Mouse (Mus musculus) spleen, adult 2 months (tissue): ENCODE data around the gene 5330417C22Rik. TPM values are rescaled to one million over a fixed set of nuclear protein-coding genes. Genes with fewer than 3 reads are reported as not detected.

Experiments
- DNase-seq, 2 experiments: peaks; one replicate each; pipeline versions ENCODE4 v3.0.0 to v3.0.0-alpha.2; 2012 to 2021; ENCODE audit warnings: low spot score in 2 of 2, low read depth in 1 of 2
- H3K27ac ChIP-seq: fragments of 200-500 bp; 2 replicates; pipeline ENCODE4 v1.5.1; 2012; ENCODE audit warnings: low read length, inconsistent platforms; ENCODE audit not compliant: insufficient read depth
- H3K27me3 ChIP-seq: fragments of 200-500 bp; 2 replicates; pipeline ENCODE4 v1.6.1; 2012; ENCODE audit warnings: mild to moderate bottlenecking, moderate library complexity, low read length, inconsistent platforms; ENCODE audit not compliant: control insufficient read depth, insufficient read depth
- H3K36me3 ChIP-seq: fragments of 200-500 bp; 2 replicates; pipeline ENCODE4 v1.6.1; 2012; ENCODE audit warnings: mild to moderate bottlenecking, low read length, inconsistent platforms; ENCODE audit not compliant: control insufficient read depth, insufficient read depth
- H3K4me1 ChIP-seq: fragments of 200-500 bp; 2 replicates; pipeline ENCODE4 v1.6.1; 2011; ENCODE audit warnings: inconsistent platforms; ENCODE audit not compliant: control insufficient read depth, insufficient read depth, insufficient read length
- H3K4me3 ChIP-seq: fragments of 200-500 bp; 2 replicates; pipeline ENCODE4 v1.5.1; 2011; ENCODE audit warnings: mild to moderate bottlenecking, inconsistent platforms; ENCODE audit not compliant: insufficient read depth, insufficient read length; ENCODE audit errors: extremely low read depth
- CTCF ChIP-seq: fragments of 200-500 bp; IDR thresholded peaks from 2 replicates; pipeline ENCODE4 v1.5.1; 2011; ENCODE audit warnings: mild to moderate bottlenecking, inconsistent platforms; ENCODE audit not compliant: insufficient read depth, insufficient read length, insufficient replicate concordance; ENCODE audit errors: extremely low read depth
- POLR2A ChIP-seq: fragments of 200-500 bp; IDR thresholded peaks from 2 replicates; pipeline ENCODE4 v1.6.1; 2011; ENCODE audit warnings: low read depth, low read length, inconsistent platforms
- WGBS: fragments of 180-500 bp; shearing (Covaris S2); methylation state at CpG from one replicate; pipeline ENCODE4 v1.1.7; 2018; 5-methylcytosine and 5-hydroxymethylcytosine counted together
- polyA plus RNA-seq: library from polyadenylated mRNA; depleted of rRNA; stranded (reverse); fragments of >200 nt; gene quantifications from 2 replicates; pipeline ENCODE4 v1.2.3, GENCODE M21; 2012

Gene 5330417C22Rik
- polyA plus RNA-seq, 1 experiment: 2.5 TPM

DNA sequence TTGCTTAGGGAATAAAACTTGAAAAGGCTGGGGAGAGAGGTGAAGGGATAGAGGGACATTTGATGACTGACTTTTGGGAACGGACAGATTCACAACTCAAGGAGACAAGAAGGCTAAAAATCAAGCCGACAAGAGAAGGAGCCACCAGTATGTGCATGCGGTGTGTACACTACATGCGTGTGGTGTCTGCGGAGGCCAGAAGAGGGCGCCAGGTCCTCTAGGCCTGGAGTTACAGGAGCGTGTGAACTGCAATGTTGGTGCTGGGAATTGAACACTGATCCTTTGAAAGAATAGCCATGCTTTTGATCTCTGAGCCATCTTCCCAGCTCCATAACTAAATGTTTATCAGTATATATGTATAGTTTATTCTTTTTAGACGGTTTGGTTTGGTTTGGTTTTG, 7.8 kb downstream of the 5330417C22Rik start:
- no peaks in the 10 kb centered on the region for H3K4me1 ChIP-seq
- WGBS: 94% methylated on average over 8 of the region's 8 CpGs
- H3K36me3 ChIP-seq: no peaks in the 10 kb centered on the region
- no peak overlapping the region for H3K27ac ChIP-seq
- H3K27me3 ChIP-seq: 0 out of 2 replicates have a peak, but pooled peaks cover 1% of the 10 kb centered on the region
- H3K4me3 ChIP-seq: no peak overlapping the region
- TF ChIP-seq POLR2A (no peak), CTCF (no peak)
- DNase-seq: no peak

DNA sequence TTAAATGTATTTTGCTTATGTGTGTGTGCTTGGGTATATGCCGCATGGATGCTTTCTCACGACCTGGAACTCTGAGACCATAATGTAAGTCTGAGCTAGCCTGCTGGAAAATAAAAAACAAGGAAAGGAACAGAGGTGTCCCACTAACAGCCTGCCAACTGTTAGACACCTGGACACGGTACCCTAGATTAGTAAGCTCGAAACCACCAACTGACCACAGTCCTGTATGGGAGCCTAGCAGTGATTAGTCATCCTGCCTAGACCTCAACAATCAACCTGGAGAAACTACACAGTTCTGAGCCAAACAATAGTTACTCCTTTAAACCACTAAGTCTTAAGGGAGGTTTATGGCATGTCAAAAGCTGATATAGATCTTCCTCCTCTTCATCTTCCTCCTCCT, 12.9 kb downstream of the 5330417C22Rik start:
- Histone ChIP-seq H3K27me3 (0 out of 2 replicates have a peak, but pooled peaks cover 1% of the 10 kb centered on the region), H3K27ac (no peak overlapping the region), H3K4me1 (no peaks in the 10 kb centered on the region), H3K36me3 (no peaks in the 10 kb centered on the region), H3K4me3 (no peak overlapping the region)
- TF ChIP-seq POLR2A (no peak), CTCF (no peak)
- DNase-seq: no peak
- WGBS: 72% methylated on average over 4 of the region's 4 CpGs

DNA sequence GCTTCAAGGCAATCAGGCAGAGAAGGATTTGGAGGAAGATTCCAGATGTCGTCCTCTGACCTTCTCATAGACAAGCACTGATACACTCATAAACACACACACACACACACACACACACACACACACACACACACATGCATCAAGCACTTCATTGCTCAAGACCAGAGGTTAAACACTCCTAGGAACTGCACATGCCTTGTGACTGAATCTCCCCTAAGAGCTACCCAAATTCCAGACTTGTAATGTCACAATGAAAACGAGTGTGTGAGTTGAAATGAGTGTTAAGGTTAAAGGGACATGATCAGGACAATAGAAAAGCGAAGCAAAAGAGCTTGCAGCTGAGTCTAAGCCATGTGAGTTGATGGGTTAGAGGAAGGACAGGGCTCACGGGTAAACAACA, 18.1 kb downstream of the 5330417C22Rik start:
- Histone ChIP-seq H3K27me3 (no peaks in the 10 kb centered on the region), H3K27ac (no peak overlapping the region), H3K36me3 (no peaks in the 10 kb centered on the region), H3K4me3 (no peak overlapping the region), H3K4me1 (no peaks in the 10 kb centered on the region)
- no peak for TF ChIP-seq POLR2A
- TF ChIP-seq CTCF: no peak
- WGBS: 68% methylated on average over 4 of the region's 4 CpGs
- no peak for DNase-seq

DNA sequence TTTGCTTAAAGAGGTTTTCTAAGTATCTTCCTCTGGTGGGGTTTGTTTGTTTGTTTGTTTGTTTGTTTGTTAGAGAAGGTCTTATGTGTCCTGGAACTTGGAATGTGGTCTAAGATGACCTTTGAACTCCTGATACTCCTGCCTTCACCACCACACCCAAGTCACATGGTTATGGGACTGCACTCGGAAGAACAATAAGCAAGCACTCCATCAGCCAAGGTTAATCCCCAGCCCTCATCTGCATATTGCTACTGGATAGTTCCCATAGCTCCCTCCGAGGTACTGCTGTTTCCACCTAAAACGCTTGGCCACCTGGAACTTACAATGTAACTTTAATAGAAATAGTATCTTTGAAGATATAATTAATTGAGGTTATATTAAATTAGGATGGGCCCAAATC, 22.9 kb downstream of the 5330417C22Rik start:
- no peak overlapping the region for H3K27ac ChIP-seq
- no peaks in the 10 kb centered on the region for H3K27me3 ChIP-seq
- DNase-seq: no peak
- WGBS: 87% methylated on average over 3 of the region's 3 CpGs
- no peaks in the 10 kb centered on the region for H3K36me3 ChIP-seq
- H3K4me3 ChIP-seq: no peak overlapping the region
- TF ChIP-seq CTCF (no peak), POLR2A (no peak)
- H3K4me1 ChIP-seq: no peaks in the 10 kb centered on the region

DNA sequence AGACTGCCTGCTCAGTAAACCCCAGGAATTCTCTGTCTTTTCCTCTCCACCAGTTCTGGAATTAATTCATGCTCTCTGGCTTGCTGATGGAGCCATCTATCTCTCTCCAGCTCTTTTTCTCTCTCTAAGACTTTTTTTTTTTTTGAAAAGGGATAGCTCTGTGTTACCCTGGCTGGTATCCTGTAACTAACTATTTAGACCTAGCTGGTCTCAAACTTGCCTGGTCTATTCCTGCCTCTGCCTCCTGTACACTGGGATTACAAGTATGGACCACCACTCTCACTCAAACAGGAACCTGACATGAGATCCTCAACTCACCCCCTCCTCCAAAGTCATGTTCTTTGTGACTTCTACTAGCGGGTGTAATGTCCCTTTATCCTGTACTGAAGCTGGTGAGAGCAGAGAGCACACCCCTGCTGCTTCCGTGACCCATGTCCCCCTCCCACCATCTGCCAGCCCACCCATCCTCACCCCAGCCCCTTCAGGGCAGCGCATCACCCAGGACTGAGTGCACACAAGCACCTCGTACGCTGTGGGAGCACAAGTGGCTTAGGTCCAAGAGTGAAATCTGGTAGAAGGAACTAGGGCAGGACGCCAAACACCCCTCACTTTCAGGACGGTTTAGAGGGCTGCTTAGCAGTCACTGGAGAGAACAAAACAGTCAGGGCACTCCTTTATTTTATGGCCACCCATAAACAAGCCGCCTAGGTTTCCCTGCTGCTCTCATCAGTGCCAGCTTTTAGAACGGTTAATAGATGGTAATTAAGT, 25.4 kb downstream of the 5330417C22Rik start:
- H3K36me3 ChIP-seq: no peaks in the 10 kb centered on the region
- H3K27ac ChIP-seq: no peak overlapping the region
- no peak for TF ChIP-seq CTCF
- TF ChIP-seq POLR2A: no peak
- H3K27me3 ChIP-seq: no peaks in the 10 kb centered on the region
- 48% methylated on average over 9 of the region's 9 CpGs for WGBS
- no peaks in the 10 kb centered on the region for H3K4me1 ChIP-seq
- no peak overlapping the region for H3K4me3 ChIP-seq
- no peak for DNase-seq

DNA sequence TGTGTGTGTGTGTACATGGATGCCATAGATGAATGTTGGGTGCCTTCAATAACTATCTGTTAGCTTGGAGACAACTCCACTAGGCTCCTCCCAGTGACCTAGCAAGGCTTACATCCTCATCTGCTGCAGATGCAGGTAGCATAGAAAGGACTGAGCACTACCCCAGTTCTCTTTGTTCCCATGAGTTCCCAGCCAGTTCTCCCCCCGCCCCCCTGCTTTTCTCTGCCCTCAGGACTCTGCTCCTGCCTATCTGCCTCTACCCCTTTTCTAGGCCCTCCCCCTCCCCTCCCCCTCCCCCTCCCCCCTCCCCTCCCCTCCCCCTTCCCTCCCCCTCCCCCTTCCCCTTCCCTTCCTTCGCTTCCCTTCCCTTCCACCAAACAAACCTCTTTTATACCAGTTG, 26.2 kb downstream of the 5330417C22Rik start:
- no peaks in the 10 kb centered on the region for H3K36me3 ChIP-seq
- no peak overlapping the region for H3K4me3 ChIP-seq
- H3K4me1 ChIP-seq: no peaks in the 10 kb centered on the region
- no peaks in the 10 kb centered on the region for H3K27me3 ChIP-seq
- 59% methylated on average over 2 of the region's 2 CpGs for WGBS
- H3K27ac ChIP-seq: no peak overlapping the region
- TF ChIP-seq POLR2A (no peak), CTCF (no peak)
- DNase-seq: no peak

DNA sequence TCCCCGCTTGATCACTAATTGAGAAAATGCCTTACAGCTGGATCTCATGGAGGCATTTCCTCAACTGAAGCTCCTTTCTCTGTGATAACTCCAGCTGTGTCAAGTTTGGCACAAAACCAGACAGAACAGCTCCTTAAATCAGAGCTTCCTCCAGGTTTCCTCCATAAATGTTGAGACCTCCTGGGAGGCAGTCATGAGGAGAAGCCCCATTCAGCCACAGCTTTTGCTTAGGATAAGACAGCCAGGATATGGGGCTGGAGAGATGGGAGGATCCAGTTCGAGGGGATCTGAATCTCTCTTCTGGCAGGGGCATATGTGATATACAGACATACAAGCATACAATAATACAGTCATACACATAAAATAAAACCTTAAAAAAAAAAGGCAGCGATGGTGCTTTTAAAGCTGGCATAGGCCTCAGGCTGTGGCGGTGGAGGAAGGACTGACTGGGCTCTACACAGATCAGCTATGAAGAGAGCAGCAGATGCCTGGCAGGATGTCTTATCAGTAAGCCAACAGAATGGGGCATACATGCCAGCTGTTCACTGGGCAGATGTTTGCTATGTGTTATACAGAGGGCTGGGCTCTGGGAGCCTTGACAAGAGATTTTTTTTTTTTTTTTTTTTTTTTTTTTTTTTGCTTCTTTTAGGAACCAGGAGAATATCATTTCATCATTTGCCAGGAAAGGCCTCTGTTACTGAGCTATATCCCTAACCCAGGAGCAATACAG, 27.4 kb downstream of the 5330417C22Rik start:
- no peak for DNase-seq
- Histone ChIP-seq H3K36me3 (no peaks in the 10 kb centered on the region), H3K27me3 (no peaks in the 10 kb centered on the region), H3K4me1 (no peaks in the 10 kb centered on the region), H3K27ac (no peak overlapping the region), H3K4me3 (no peak overlapping the region)
- 80% methylated on average over 4 of the region's 4 CpGs for WGBS
- no peak for TF ChIP-seq CTCF
- no peak for TF ChIP-seq POLR2A
